Mouse (Mus musculus) liver, embryonic 14.5 days (tissue): ENCODE measurements around the gene Clrn3.

Source experiments
- CTCF ChIP-seq: IDR thresholded peaks from 2 replicates; pipeline ENCODE4 v1.5.1; 2016; ENCODE audit warnings: antibody characterized with exemption, low read depth, control low read depth
- EP300 ChIP-seq: IDR thresholded peaks from 2 replicates; pipeline ENCODE4 v1.6.1; 2016; ENCODE audit warnings: antibody characterized with exemption, low read depth

- TF ChIP-seq CTCF (no peak), EP300 (no peak)
Measured at GRCm38 (mm10) chr7:135534548-135535189, 6.2 kb upstream of the Clrn3 start.
